Mouse (Mus musculus): ENCODE data around the gene Kcnmb3. TPM values are rescaled to one million over a fixed set of nuclear protein-coding genes. Genes with fewer than 3 reads are reported as not detected.

Kcnmb3 gene
- polyA plus RNA-seq (2015; fragmentation: Nextera tagmentation; extraction: Ambion mirVana) = not detected in 2 replicates

DNA sequence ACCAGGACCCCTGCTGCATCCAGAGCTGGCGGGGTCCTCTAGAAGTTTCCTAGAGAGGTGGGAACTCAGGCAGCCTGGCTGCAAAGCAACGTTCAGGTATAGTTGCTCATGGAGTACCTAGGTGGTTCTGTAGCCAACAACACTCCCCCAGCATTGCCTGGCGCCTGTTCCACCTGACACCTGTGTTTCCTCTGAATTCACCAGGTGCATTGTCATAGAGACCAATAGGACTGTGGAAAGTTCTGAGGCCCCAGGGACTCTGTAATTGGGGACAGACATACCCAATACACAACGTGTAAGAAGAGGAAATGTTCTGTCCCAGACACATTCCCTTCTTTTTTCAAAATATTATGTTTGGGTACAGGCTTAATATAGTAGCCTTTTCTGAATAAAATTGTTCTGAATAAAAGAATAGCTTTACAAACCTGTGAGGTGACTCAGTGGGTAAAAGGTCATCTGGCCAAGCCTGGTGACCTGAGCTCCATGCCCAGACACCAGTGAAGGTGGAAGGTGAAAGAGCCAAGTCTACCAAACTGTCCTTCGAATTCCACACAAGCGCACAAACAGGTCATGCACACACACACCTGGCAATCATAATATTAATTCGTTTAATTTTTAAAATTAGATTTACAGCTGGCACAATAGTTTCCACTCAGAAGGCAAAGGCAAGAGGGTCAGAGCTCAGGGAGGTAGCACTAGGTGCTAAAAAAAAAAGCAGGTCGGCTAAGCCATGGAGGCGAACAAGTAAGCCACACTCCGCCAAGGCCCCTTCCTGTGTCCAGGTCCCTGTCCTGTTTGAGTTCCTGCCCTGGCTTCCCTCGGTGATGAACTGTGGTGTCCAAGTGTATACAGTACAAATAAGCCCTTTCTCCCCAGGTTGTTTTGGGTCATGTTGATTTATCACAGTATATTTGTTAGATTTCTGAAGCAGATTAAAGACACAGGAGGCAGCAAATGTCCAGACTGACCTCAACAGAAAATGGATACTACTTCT, at the start of gene Kcnmb3:
TSS of gene Kcnmb3 (minus strand) at position 135 of the 994 bp plus-strand sequence.

DNA sequence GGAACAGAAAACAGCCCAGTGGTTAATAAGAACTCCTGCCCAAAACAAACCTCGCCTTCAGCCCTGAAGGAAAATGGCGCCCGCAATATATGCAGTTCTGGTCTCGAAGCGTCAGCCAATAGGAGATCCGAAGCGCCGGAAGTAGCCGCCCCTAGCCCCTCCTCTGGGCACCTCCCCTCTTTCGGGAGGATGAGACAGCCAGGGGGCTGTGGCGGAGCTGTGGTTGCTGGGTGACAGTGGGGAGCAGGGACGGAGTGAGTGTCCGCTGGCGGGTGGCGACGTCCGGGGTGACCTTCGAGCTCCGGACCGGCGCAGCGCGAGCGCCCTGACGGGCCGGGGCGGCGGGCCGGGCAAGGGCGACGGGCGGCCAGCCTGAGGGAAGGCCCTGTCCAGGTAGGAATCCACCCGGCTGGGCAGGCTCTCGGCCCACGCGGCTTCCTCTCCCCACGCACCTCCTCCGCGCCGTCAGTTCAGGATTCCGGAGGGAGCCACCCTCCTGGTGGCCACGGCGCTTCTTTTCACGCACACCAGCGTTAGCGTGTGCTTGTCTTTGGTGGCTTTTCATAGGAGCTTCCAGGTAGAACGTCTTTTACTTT, 37.4 kb upstream of the Kcnmb3 start, which contains the start of gene Mfn1:
TSS of gene Mfn1 (plus strand) at position 163 of the 596 bp plus-strand sequence.

DNA sequence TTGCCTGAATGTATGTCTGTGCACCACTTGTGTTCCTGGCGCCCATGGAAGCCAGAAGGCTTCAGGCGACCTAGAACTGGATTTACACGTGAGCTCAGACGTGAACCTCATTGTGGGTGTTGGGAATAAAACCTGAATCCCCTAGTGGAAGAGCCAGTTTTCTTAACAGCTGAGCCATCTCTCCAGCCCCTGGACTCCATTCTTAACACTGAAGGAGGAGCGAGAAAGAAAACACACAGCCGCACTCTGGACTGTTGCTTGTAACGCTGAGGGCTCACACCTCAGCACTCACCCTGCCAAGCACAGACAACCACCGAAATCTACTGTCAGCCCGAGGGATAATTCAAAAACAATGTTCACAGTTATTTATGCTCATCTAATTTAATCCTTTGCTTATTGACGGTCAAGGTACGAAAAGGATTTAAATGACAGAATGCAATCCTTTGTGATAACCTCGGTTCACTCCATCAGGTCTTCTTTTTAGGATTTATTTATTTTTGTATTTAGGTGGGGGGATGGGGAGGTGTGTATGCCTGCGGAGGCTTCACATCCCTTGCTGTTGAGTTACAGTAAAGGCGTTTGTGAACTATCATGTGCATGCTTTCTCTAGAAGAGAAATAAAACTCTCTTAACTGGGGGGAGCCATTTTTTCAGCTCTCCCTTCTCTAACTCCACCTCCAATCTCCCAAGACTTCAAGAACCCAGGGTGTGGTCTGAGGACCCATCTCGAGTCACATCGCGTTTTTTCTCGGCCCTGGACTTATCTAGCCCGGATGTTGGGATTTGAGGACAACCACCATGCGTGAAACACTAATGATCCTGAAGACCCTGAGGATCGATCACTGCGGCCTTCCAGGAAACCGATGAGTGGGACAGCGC, 17.7 kb upstream of the Kcnmb3 start, which contains the start of gene Zfp639:
TSS of gene Zfp639 (plus strand) at position 764 of the 879 bp plus-strand sequence.

Other genes with a start within 250 kb of the Kcnmb3 start
- gene Zmat3, start 126.2 kb downstream of the Kcnmb3 start, polyA plus RNA-seq (2015; fragmentation: Nextera tagmentation; extraction: Ambion mirVana) = 7.2 and 8.0 TPM in 2 replicates
- gene Pik3ca, start 94.6 kb downstream of the Kcnmb3 start, polyA plus RNA-seq (2015; fragmentation: Nextera tagmentation; extraction: Ambion mirVana) = 10.8 and 12.4 TPM in 2 replicates
- 32.2 and 38.0 TPM in 2 replicates for gene Zfp639, start 18.0 kb upstream of the Kcnmb3 start, polyA plus RNA-seq (2015; fragmentation: Nextera tagmentation; extraction: Ambion mirVana)
- 40.7 and 43.4 TPM in 2 replicates for gene Mfn1, start 37.2 kb upstream of the Kcnmb3 start, polyA plus RNA-seq (2015; fragmentation: Nextera tagmentation; extraction: Ambion mirVana)
- gene Gnb4, start 124.4 kb upstream of the Kcnmb3 start, polyA plus RNA-seq (2015; fragmentation: Nextera tagmentation; extraction: Ambion mirVana) = 129 and 131 TPM in 2 replicates
- gene Actl6a, start 214.1 kb upstream of the Kcnmb3 start, polyA plus RNA-seq (2015; fragmentation: Nextera tagmentation; extraction: Ambion mirVana) = 34.6 and 41.3 TPM in 2 replicates
- gene Ndufb5, start 244.8 kb upstream of the Kcnmb3 start, polyA plus RNA-seq (2015; fragmentation: Nextera tagmentation; extraction: Ambion mirVana) = 423 and 448 TPM in 2 replicates
- 30.3 and 31.6 TPM in 2 replicates for gene Mrpl47, start 245.4 kb upstream of the Kcnmb3 start, polyA plus RNA-seq (2015; fragmentation: Nextera tagmentation; extraction: Ambion mirVana)